Mouse (Mus musculus) megakaryocyte, embryonic 14.5 days (primary cell): Measurements from ENCODE around the gene Wwc1.

Experiments
- FLI1 ChIP-seq: IDR thresholded peaks from 2 replicates; pipeline ENCODE4 v1.6.1; 2012; ENCODE audit warnings: low read length, inconsistent platforms, mixed read lengths
- GATA1 ChIP-seq: IDR thresholded peaks from 3 replicates; pipeline ENCODE4 v1.6.1; 2012; ENCODE audit warnings: mixed read lengths, low read length, inconsistent platforms, borderline replicate concordance

DNA sequence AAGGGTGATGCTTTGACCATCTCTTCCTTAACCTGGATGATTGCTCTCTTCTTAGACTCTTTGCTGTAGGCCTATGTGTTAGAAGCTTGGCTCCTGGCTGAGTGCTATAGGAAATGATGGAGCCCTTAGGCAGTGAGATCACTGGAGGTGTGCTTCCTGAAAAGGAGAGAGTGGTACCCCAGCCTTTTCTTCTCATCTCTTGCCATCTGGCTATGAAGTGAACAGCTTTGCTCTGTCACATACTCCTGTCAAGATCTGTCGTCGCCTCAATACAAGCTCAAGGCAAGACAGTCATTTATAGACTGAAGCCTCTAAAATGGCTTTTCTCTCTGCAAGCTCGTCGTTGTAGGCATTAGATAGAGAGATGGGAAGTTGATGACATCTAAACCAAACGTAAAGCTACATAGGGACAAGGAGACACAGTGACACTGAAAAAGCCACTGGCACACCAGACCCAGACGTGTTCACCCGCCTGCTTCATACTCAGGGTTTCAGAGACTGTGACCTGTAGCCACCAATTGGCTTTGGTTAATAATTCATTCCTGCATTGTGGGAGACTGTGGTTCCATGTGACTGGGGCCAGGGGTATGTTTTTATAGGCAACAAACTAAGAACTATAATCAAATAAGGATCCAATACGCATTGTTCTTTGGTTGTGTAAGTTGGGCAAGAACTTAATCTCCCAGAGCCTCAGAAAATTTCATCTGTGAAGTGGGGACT, 63.7 kb downstream of the Wwc1 start:
- no peak for TF ChIP-seq GATA1
- TF ChIP-seq FLI1, result no peak
